Mouse (Mus musculus) hematopoietic stem cell, adult 5-6 weeks (primary cell): Measurements from ENCODE around the gene Rsph3a. TPM values are rescaled to one million over a fixed set of nuclear protein-coding genes. Genes with fewer than 3 reads are reported as not detected.
A peak's percentile ranks its signal among the peaks of the same experiment; 100 is the strongest.
"Not testable (repeated sequence)": the region's sequence is repeated elsewhere in the genome, so short reads cannot be mapped to it uniquely, and the experiment has no call there.

Experiments
- ATAC-seq, 2 experiments: fragments of 125-278 bp in 1 of 2; replicated peaks in 1 of 2; 2 replicates each; pipeline ENCODE4 v1.8.0; 2016 to 2017; ENCODE audit warnings: inconsistent platforms in 2 of 2, mild to moderate bottlenecking in 2 of 2, moderate number of reproducible peaks in 2 of 2, low read depth in 1 of 2, moderate TSS enrichment in 1 of 2; ENCODE audit not compliant: low FRiP score in 2 of 2, poor library complexity in 2 of 2, severe bottlenecking in 2 of 2, insufficient read depth in 1 of 2, low TSS enrichment in 1 of 2
- total RNA-seq: library from RNA; stranded (forward); fragments of 172-1452, 232-1000 nt; gene quantifications from 2 replicates; pipeline ENCODE4 v1.2.3, GENCODE M21; 2017

The Rsph3a gene
- total RNA-seq, 1 experiment from 2014 or later: 116 TPM

- ATAC-seq: not testable (repeated sequence)
Measured at GRCm38 (mm10) chr17:8003248-8003647, 57.8 kb downstream of the Rsph3a start.

DNA sequence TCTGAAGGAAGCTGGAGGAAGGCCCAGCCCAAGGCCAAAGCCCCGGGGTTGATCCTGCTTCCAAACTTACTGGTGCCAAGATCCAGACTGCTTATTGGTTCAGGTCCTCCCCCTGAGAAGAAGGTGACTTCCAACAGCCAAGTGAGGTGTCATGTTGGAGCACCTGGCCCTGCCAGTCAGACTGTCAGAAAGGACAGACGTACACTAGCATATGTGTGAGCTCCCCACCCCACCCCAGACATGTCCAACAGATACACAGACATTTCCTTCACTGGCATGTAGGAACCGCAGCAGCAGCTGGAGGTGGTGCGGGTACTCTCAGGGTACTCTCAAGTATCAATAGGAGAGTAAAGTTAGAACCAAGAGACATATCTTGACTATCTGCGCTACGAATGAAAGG is 61.4 kb downstream of the Rsph3a start:
- not testable (repeated sequence) for ATAC-seq

DNA sequence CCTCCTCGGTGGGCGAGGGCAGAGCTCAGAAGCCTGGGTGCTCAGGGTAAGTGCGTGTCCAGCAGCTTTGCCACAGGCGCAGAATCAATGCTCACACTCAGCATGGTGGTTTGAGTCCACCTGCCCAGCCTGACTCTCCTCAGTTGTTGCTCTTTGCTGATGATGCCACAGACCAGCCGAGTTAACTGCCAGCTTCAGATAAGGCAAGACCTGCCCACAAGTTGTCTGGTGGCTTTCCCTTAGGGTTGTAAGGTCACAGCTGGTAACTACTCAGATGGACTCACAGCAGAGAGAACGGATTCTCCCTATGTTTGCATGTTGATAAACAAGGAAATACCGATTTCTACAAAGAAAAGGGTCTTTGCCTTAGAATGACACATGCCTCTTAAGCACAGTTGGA is 64.2 kb downstream of the Rsph3a start:
- not testable (repeated sequence) for ATAC-seq

DNA sequence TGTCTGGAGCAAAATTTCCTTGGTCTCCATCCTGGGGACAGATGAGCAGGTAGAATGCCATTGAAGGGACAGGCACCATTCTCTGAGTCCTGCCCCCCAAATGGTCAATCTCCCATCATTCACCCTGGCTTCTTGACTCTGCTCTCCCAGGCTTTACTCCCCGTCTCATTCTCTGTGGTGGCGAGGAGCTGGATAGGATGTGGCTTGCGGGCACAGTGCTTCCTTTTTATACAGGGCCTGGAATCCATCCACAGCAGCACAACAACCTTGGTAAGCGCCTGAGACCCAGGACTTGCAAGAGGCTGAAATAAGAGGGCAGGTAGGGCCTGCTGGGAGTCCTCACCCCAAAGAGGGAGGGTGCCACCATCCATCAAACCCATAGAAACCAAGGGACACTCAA is 68.6 kb downstream of the Rsph3a start:
- ATAC-seq: peak; percentile 85 to 90

- peak; percentile 69 to 74 for ATAC-seq
Measured at GRCm38 (mm10) chr17:8022675-8023074, 77.3 kb downstream of the Rsph3a start.

- peak; percentile 90 to 91 for ATAC-seq
Measured at GRCm38 (mm10) chr17:8027475-8028168, 82.2 kb downstream of the Rsph3a start.

Other genes starting within 250 kb of the Rsph3a start
- gene Fndc1, start 118.3 kb upstream of the Rsph3a start, total RNA-seq: not detected in 2 replicates
- gene Tagap, start 19.6 kb upstream of the Rsph3a start, total RNA-seq: 11.0 and 12.7 TPM in 2 replicates
- gene Gm49673, start 202.2 kb downstream of the Rsph3a start, total RNA-seq: not detected in 2 replicates
- gene Rnaset2a, start 202.5 kb downstream of the Rsph3a start, total RNA-seq: 23.8 and 54.8 TPM in 2 replicates
- gene Fgfr1op, start 219.9 kb downstream of the Rsph3a start, total RNA-seq: 57.5 and 64.7 TPM in 2 replicates